Mouse (Mus musculus) olfactory bulb, adult 2 months (tissue): ENCODE results near the gene Ppm1l.

Experiments
- CTCF ChIP-seq: fragments of 200-500 bp; IDR thresholded peaks from 2 replicates; pipeline ENCODE4 v1.5.1; 2012; ENCODE audit warnings: low read depth, mild to moderate bottlenecking, low read length, moderate library complexity; ENCODE audit not compliant: insufficient read depth
- POLR2A ChIP-seq: fragments of 200-500 bp; IDR thresholded peaks from 2 replicates; pipeline ENCODE4 v1.6.1; 2012; ENCODE audit warnings: mild to moderate bottlenecking, low read depth, low read length, moderate library complexity; ENCODE audit not compliant: insufficient read depth

- no peak for TF ChIP-seq POLR2A
- TF ChIP-seq CTCF = no peak
These were observed 82.7 kb downstream of the Ppm1l start for GRCm38 (mm10) chr3:69399336-69399735.
